Mouse (Mus musculus) midbrain, embryonic 15.5 days (tissue): ENCODE results near the gene Tmem255b. TPM values are rescaled to one million over a fixed set of nuclear protein-coding genes. Genes with fewer than 3 reads are reported as not detected.

Experiments used
- ATAC-seq: fragments of 200-750 bp; cut with Nextera tagmentation; replicated peaks from 2 replicates; pipeline ENCODE4 v1.8.0; 2017; ENCODE audit warnings: moderate TSS enrichment
- H3K27ac ChIP-seq: fragments of 300-500 bp; sonication (generic); 2 replicates; pipeline ENCODE4 v1.5.1; 2015; ENCODE audit warnings: mild to moderate bottlenecking, inconsistent platforms
- H3K27me3 ChIP-seq: fragments of 300-500 bp; sonication (generic); replicated peaks from 2 replicates; pipeline ENCODE4 v1.6.1; 2015; ENCODE audit warnings: inconsistent platforms
- H3K36me3 ChIP-seq: fragments of 300-500 bp; sonication (generic); replicated peaks from 2 replicates; pipeline ENCODE4 v1.6.1; 2015; ENCODE audit warnings: inconsistent platforms
- H3K4me1 ChIP-seq: fragments of 300-500 bp; sonication (generic); 2 replicates; pipeline ENCODE4 v1.6.1; 2015; ENCODE audit warnings: inconsistent platforms
- H3K4me2 ChIP-seq: fragments of 300-500 bp; sonication (generic); 2 replicates; pipeline ENCODE4 v1.6.1; 2015; ENCODE audit warnings: inconsistent platforms, mild to moderate bottlenecking, moderate library complexity
- H3K4me3 ChIP-seq: fragments of 300-500 bp; sonication (generic); 2 replicates; pipeline ENCODE4 v1.5.1; 2015; ENCODE audit warnings: mild to moderate bottlenecking, inconsistent platforms
- H3K9ac ChIP-seq: fragments of 300-500 bp; sonication (generic); 2 replicates; pipeline ENCODE4 v1.6.1; 2015; ENCODE audit warnings: mild to moderate bottlenecking, inconsistent platforms
- H3K9me3 ChIP-seq: fragments of 300-500 bp; sonication (generic); 2 replicates; pipeline ENCODE4 v1.6.1; 2016; ENCODE audit warnings: inconsistent platforms
- WGBS: fragments of 180-500 bp; shearing (Covaris S2); methylation state at CpG from one replicate; pipeline ENCODE4 v1.1.7; 2015; ENCODE audit warnings: mixed read lengths; 5-methylcytosine and 5-hydroxymethylcytosine counted together
- polyA plus RNA-seq: library from polyadenylated mRNA; unstranded; fragments of >200 nt; fragmentation: Nextera tagmentation; extraction: Ambion mirVana; gene quantifications from 2 replicates; pipeline ENCODE4 v1.2.1, GENCODE M21; 2015

Tmem255b gene
- polyA plus RNA-seq, result 0.37 and 0.61 TPM in 2 replicates

DNA sequence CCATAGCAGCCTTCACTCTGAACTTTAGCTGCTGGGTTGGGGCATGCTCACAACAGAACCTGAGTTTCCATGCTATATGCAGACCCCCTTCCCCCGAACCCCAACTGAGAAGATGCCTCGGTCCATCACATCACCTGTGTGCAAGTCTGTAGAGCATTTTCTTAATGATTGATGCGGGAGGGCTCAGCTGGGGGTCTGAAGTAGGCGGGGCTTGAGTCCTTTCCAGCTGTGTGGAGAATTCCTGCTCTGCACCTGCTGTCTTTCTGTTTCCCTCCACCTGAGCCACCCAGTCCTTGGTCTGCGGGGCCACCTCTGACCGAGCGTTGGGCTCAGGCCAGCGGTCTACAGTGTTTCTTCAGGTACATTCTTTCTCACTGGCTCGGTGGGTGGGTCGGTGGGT lies at the start of gene Tmem255b:
Gene Tmem255b, plus strand, starts transcription at position 301 of the 400 bp plus-strand sequence.
- H3K27ac ChIP-seq, result no peak within 1 kb of the TSS
- H3K4me3 ChIP-seq, result no peak within 1 kb of the TSS
- H3K9ac ChIP-seq, result no peak within 1 kb of the TSS
- peak within 1 kb of the TSS; percentile 32 for H3K4me2 ChIP-seq
- WGBS, result 16% methylated on average over 10 of the region's 10 CpGs
- H3K9me3 ChIP-seq, result no peaks in the 10 kb centered on the region
- H3K36me3 ChIP-seq, result no peaks in the 10 kb centered on the region
- H3K4me1 ChIP-seq, result no peaks in the 10 kb centered on the region; the same call in 1 of the 2 replicates
- no peak for ATAC-seq
- H3K27me3 ChIP-seq, result peaks cover 21% of the 10 kb centered on the region

- Histone ChIP-seq H3K9ac (no peak overlapping the region), H3K4me1 (no peaks in the 10 kb centered on the region), H3K36me3 (no peaks in the 10 kb centered on the region), H3K27ac (no peak overlapping the region), H3K9me3 (no peaks in the 10 kb centered on the region), H3K4me3 (no peak overlapping the region), H3K27me3 (no peaks in the 10 kb centered on the region), H3K4me2 (no peak overlapping the region)
- WGBS, result 79% methylated on average over 13 of the region's 13 CpGs
- no peak for ATAC-seq
Observed at GRCm38 (mm10) chr8:13386366-13386765, 48.6 kb upstream of the Tmem255b start.

DNA sequence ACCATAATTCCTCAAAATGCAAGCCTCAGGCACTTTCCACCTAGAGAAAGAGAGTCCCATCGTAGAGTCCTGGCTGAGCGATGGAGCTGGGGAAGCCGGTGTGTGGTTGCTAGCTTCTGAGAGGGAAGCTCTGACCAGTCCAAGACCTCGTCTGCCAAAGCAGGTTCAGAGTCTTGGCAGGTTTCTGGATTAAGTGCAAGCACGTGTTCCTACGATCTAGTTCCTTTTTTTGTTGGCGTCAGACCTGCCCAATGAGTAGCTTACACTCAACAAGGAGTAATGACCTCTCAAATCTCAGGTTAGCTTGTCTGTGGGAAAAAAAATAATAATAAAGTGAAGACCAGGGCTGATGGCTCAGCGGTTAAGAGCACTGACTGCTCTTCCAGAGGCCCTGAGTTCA lies 47.3 kb upstream of the Tmem255b start:
- no peaks in the 10 kb centered on the region for H3K27me3 ChIP-seq
- no peaks in the 10 kb centered on the region for H3K36me3 ChIP-seq
- no peak overlapping the region for H3K9ac ChIP-seq
- no peaks in the 10 kb centered on the region for H3K4me1 ChIP-seq
- no peak overlapping the region for H3K4me2 ChIP-seq
- H3K4me3 ChIP-seq, result no peak overlapping the region
- no peak overlapping the region for H3K27ac ChIP-seq
- ATAC-seq, result no peak
- H3K9me3 ChIP-seq, result no peaks in the 10 kb centered on the region
- 89% methylated on average over 8 of the region's 8 CpGs for WGBS

DNA sequence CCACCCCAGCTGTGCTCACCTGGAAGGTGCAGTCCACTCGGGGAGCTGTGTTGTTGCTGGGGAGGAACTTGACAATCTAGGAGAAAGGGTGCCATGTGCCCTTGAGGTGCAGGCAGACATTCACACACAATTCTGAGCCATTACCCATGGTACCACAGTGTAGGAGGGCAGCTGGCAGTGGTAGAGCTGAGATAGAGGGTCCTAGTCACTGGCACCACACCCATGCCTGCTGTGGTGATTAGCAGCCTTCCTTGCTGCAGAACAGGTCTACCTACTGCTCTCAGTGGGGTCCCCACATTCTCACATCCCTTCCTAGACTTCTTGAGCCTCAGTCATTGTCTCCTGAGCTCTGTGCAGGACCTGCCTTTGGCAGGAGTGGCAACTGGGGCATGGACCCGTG lies 46.2 kb upstream of the Tmem255b start:
- no peak for ATAC-seq
- Histone ChIP-seq H3K9ac (no peak overlapping the region), H3K4me2 (no peak overlapping the region), H3K4me3 (no peak overlapping the region), H3K9me3 (no peaks in the 10 kb centered on the region), H3K36me3 (no peaks in the 10 kb centered on the region), H3K27ac (no peak overlapping the region), H3K4me1 (no peaks in the 10 kb centered on the region), H3K27me3 (no peaks in the 10 kb centered on the region)
- 82% methylated on average over 2 of the region's 2 CpGs for WGBS

- ATAC-seq, result no peak
- H3K4me2 ChIP-seq, result no peak overlapping the region
- 86% methylated on average over 7 of the region's 7 CpGs for WGBS
- H3K9me3 ChIP-seq, result no peaks in the 10 kb centered on the region
- H3K27me3 ChIP-seq, result no peaks in the 10 kb centered on the region
- no peak overlapping the region for H3K4me3 ChIP-seq
- H3K9ac ChIP-seq, result no peak overlapping the region
- H3K27ac ChIP-seq, result no peak overlapping the region
- H3K4me1 ChIP-seq, result no peaks in the 10 kb centered on the region
- H3K36me3 ChIP-seq, result no peaks in the 10 kb centered on the region
Observed at GRCm38 (mm10) chr8:13393869-13394268, 41.1 kb upstream of the Tmem255b start.

DNA sequence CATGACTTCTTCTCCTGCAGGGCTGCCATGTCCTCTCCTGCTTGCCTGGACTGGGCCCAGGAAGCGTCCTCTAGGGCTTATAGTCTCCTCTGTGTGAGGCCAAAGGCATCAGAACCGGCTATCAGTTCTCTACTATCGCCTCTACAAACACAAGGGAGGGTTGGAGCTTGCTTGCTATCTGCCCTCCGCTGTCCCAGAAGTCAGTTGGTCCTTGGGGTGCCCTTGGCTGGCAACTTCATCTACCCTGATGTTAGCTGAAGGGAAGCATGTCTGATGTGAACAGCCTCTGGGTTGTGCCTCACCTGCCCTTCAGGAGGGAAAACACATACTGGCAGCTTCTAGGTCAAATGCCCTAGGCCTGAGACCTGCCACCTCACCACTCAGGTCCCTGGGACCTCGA lies 38.3 kb upstream of the Tmem255b start, which contains the start of gene Atp4b:
Gene Atp4b, minus strand, starts transcription at position 101 of the 400 bp plus-strand sequence.
- Histone ChIP-seq H3K4me1 (no peaks in the 10 kb centered on the region), H3K9me3 (no peaks in the 10 kb centered on the region), H3K4me2 (no peak within 1 kb of the TSS), H3K4me3 (no peak within 1 kb of the TSS), H3K36me3 (no peaks in the 10 kb centered on the region), H3K27me3 (no peaks in the 10 kb centered on the region), H3K27ac (no peak within 1 kb of the TSS), H3K9ac (no peak within 1 kb of the TSS)
- WGBS, result 88% methylated on average over 5 of the region's 5 CpGs
- ATAC-seq, result no peak

DNA sequence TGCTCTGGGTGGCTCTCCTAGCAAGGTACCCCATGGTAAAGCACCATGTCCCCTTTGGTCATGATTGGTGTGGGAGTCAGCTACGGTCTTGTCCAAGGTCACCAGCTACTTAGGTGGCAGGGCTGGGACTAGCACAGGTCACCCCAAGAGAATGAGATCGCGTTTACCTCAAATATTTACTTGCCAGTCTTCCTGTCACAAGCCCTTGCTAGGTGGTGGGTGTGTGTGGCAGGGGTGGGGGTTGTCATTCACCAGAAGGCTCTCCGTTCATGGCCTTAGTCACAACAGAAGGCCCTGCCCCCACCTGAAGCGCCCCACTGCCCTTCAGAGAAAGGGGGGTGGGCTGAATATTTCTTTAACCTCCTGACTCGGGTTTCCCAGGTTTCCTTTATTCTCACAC lies 31.5 kb upstream of the Tmem255b start:
- ATAC-seq, result no peak
- H3K9ac ChIP-seq, result no peak overlapping the region
- H3K36me3 ChIP-seq, result no peaks in the 10 kb centered on the region
- H3K4me1 ChIP-seq, result no peaks in the 10 kb centered on the region
- WGBS, result 77% methylated on average over 6 of the region's 6 CpGs
- H3K27ac ChIP-seq, result no peak overlapping the region
- no peaks in the 10 kb centered on the region for H3K27me3 ChIP-seq
- no peak overlapping the region for H3K4me2 ChIP-seq
- no peak overlapping the region for H3K4me3 ChIP-seq
- no peaks in the 10 kb centered on the region for H3K9me3 ChIP-seq

DNA sequence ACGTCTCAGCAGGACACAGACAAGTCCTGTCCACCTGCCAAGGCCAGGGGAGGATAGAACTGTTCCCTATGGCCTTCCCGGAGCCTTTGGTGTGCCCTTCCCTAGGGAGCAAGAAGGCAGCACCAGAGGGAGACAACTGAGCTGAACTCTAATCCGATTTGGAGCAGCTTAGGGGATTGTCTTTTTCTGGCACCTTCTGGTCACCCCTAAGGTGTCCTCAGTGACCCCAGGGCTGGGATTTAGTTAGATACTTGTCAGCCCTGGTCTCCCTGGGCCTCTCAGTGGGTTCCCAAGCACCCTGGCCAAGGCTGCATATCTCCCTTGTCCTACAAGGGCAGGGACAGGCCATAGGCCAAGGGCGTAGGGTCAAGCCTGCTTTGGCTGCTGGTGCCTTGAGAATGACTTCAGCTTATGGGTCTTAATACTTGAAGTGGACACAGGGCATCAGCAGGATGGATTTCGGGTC lies 30.3 kb upstream of the Tmem255b start, which contains the start of gene Grk1:
Gene Grk1, plus strand, starts transcription at position 416 of the 466 bp plus-strand sequence.
- Histone ChIP-seq H3K4me2 (no peak within 1 kb of the TSS), H3K27ac (no peak within 1 kb of the TSS), H3K4me3 (no peak within 1 kb of the TSS), H3K36me3 (no peaks in the 10 kb centered on the region), H3K4me1 (no peaks in the 10 kb centered on the region), H3K27me3 (no peaks in the 10 kb centered on the region), H3K9ac (no peak within 1 kb of the TSS), H3K9me3 (no peaks in the 10 kb centered on the region)
- no peak for ATAC-seq
- WGBS, result 82% methylated on average over 5 of the region's 5 CpGs

GRCm38 (mm10) chr8:13406011-13406410 lies 29.0 kb upstream of the Tmem255b start:
- no peaks in the 10 kb centered on the region for H3K4me1 ChIP-seq
- no peak for ATAC-seq
- no peaks in the 10 kb centered on the region for H3K27me3 ChIP-seq
- 53% methylated on average over 5 of the region's 5 CpGs for WGBS
- H3K27ac ChIP-seq, result no peak overlapping the region
- no peak overlapping the region for H3K4me2 ChIP-seq
- H3K9me3 ChIP-seq, result no peaks in the 10 kb centered on the region
- H3K36me3 ChIP-seq, result no peaks in the 10 kb centered on the region
- H3K9ac ChIP-seq, result no peak overlapping the region
- no peak overlapping the region for H3K4me3 ChIP-seq

DNA sequence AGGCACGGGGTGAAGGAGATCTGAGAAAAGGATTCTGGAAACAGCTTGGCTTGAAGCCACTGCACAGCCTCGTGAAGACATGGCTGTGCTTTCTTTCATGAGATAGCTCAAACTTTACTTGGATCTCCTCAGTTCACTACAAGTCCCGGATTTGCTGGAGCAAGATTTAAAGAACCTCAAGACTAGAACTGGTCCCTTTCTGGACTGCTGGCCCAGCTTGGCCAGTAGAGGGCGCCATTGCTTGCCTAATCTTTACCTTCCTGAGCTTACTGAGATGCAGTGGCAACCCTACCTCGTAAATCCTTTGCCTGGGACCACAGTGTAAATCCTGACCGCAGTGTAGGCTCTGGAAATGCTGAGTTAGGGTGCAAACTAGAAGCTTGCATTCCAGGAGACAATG lies 23.4 kb upstream of the Tmem255b start:
- Histone ChIP-seq H3K4me2 (no peak overlapping the region), H3K36me3 (no peaks in the 10 kb centered on the region), H3K27me3 (no peaks in the 10 kb centered on the region), H3K4me3 (no peak overlapping the region), H3K9me3 (no peaks in the 10 kb centered on the region), H3K27ac (no peak overlapping the region), H3K9ac (no peak overlapping the region), H3K4me1 (no peaks in the 10 kb centered on the region)
- no peak for ATAC-seq
- 27% methylated on average over 6 of the region's 6 CpGs for WGBS

DNA sequence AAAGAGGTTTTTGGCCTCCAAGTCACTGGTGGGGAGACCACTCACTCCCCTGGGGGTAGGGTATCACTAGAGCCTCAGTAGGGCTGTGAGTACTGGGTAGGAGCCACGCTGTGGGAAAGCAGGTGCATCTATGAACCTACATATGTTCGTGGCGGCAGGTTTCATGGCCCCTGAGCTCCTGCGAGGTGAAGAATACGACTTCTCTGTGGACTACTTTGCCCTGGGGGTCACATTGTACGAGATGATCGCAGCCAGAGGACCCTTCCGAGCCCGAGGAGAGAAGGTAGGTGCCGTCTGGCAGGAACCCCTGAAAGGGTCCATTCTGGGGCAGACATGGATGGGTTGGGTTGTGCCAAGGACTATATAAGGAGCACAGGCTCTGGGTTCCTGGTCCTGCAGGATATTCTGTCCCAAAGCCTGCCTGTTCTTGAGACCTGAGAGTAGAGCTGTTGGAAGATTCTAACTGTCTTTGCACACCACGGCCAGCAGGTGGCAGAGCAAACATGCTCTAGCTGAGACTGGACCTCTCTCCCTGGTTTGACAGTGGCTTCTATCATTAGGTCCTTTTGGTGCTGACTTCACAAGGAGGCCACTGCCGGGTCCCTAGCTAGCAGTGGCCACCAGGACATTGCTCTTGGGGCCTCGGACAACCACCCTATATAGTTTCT lies 22.0 kb upstream of the Tmem255b start:
- no peaks in the 10 kb centered on the region for H3K4me1 ChIP-seq
- no peak for ATAC-seq
- WGBS, result 62% methylated on average over 13 of the region's 13 CpGs
- no peaks in the 10 kb centered on the region for H3K36me3 ChIP-seq
- H3K4me3 ChIP-seq, result no peak overlapping the region
- no peaks in the 10 kb centered on the region for H3K27me3 ChIP-seq
- H3K9ac ChIP-seq, result no peak overlapping the region
- no peaks in the 10 kb centered on the region for H3K9me3 ChIP-seq
- no peak overlapping the region for H3K4me2 ChIP-seq
- no peak overlapping the region for H3K27ac ChIP-seq

- Histone ChIP-seq H3K27me3 (no peaks in the 10 kb centered on the region), H3K9me3 (no peaks in the 10 kb centered on the region), H3K9ac (no peak overlapping the region), H3K4me1 (no peaks in the 10 kb centered on the region), H3K4me2 (no peak overlapping the region), H3K36me3 (no peaks in the 10 kb centered on the region), H3K4me3 (no peak overlapping the region), H3K27ac (no peak overlapping the region)
- 60% methylated on average over 12 of the region's 12 CpGs for whole genome bisulfite sequencing
- no peak for ATAC-seq
Observed at GRCm38 (mm10) chr8:13413823-13414390, 21.1 kb upstream of the Tmem255b start.

- Histone ChIP-seq H3K4me3 (no peak overlapping the region), H3K9ac (no peak overlapping the region), H3K4me1 (no peaks in the 10 kb centered on the region), H3K27ac (no peak overlapping the region), H3K4me2 (no peak overlapping the region), H3K36me3 (no peaks in the 10 kb centered on the region), H3K27me3 (no peaks in the 10 kb centered on the region), H3K9me3 (no peaks in the 10 kb centered on the region)
- no peak for ATAC-seq
- 80% methylated on average over 10 of the region's 10 CpGs for WGBS
Observed at GRCm38 (mm10) chr8:13415879-13416278, 19.1 kb upstream of the Tmem255b start.
